33 mouse cellular contexts compared by ENCODE assay signal in genomic region chr3:37824681-37825080, GRCm38 (mm10).
"Had no signal": no experiment of that assay in that cellular context is flagged by ENCODE, and none has a peak within 500 bp of the region (broad histone marks: within the 10 kb centered on the region; RNA-seq: fewer than 3 reads in every experiment).

No protein-coding gene starts in this region.

- H3K9me3 ChIP-seq: heart, embryonic 10.5 days; heart, embryonic 15.5 days; hindbrain, embryonic 13.5 days; hindbrain, embryonic 15.5 days; kidney, embryonic 15.5 days had no signal

- H3K27ac ChIP-seq: heart, embryonic 10.5 days; heart, embryonic 13.5 days; heart, embryonic 15.5 days; hindbrain, embryonic 10.5 days; hindbrain, embryonic 12.5 days; hindbrain, embryonic 13.5 days; hindbrain, embryonic 14.5 days; hindbrain, embryonic 15.5 days; hindbrain, postnatal 0 days; kidney, embryonic 15.5 days; kidney, postnatal 0 days; layer of hippocampus, adult 2 months; left cerebral cortex, adult 2 months had no signal

- H3K27me3 ChIP-seq: heart, embryonic 13.5 days; heart, embryonic 15.5 days; hindbrain, embryonic 12.5 days; hindbrain, embryonic 13.5 days; hindbrain, embryonic 15.5 days; kidney, embryonic 15.5 days had no signal

- H3K9ac ChIP-seq: heart, embryonic 12.5 days; heart, embryonic 13.5 days; heart, embryonic 15.5 days; hindbrain, embryonic 12.5 days; hindbrain, embryonic 13.5 days; hindbrain, embryonic 14.5 days; hindbrain, embryonic 15.5 days; kidney, embryonic 15.5 days had no signal

- H3K36me3 ChIP-seq: heart, embryonic 10.5 days; heart, embryonic 12.5 days; heart, embryonic 13.5 days; heart, embryonic 15.5 days; hindbrain, embryonic 10.5 days; hindbrain, embryonic 12.5 days; hindbrain, embryonic 13.5 days; hindbrain, embryonic 15.5 days; kidney, embryonic 15.5 days had no signal

- H3K4me2 ChIP-seq: heart, embryonic 11.5 days; heart, embryonic 12.5 days; heart, embryonic 13.5 days; heart, embryonic 15.5 days; hindbrain, embryonic 12.5 days; hindbrain, embryonic 13.5 days; hindbrain, embryonic 14.5 days; hindbrain, embryonic 15.5 days; kidney, embryonic 15.5 days had no signal

- H3K4me3 ChIP-seq: heart, embryonic 10.5 days; heart, embryonic 12.5 days; heart, embryonic 13.5 days; heart, embryonic 15.5 days; hindbrain, embryonic 10.5 days; hindbrain, embryonic 12.5 days; hindbrain, embryonic 13.5 days; hindbrain, embryonic 15.5 days; kidney, embryonic 15.5 days; layer of hippocampus, adult 2 months; left cerebral cortex, adult 2 months had no signal

- ATAC-seq: hindbrain, embryonic 16.5 days; hindbrain, postnatal 0 days; intestine, embryonic 16.5 days; intestine, postnatal 0 days had no signal

- H3K4me1 ChIP-seq: heart, embryonic 12.5 days; heart, embryonic 13.5 days; heart, embryonic 15.5 days; hindbrain, embryonic 15.5 days; kidney, embryonic 15.5 days had no signal

- DNase-seq: heart, postnatal 10 days; heart, postnatal 14 days; heart, postnatal 36 days; heart, postnatal 4 days; kidney, adult 11 months; kidney, adult 18-20 months; kidney, adult 2 months; kidney, adult 8-10 months; kidney, adult 9 months; kidney, postnatal 10 days; kidney, postnatal 14 days; kidney, postnatal 36 days; kidney, postnatal 4 days; layer of hippocampus, adult 9-11 months; layer of hippocampus, postnatal 36 days had no signal
